Mouse (Mus musculus): Measurements from ENCODE around the gene Grip1. TPM values are rescaled to one million over a fixed set of nuclear protein-coding genes. Genes with fewer than 3 reads are reported as not detected.

The Grip1 gene
- polyA plus RNA-seq, 1 experiment from 2014 or later, result 18.5 TPM

DNA sequence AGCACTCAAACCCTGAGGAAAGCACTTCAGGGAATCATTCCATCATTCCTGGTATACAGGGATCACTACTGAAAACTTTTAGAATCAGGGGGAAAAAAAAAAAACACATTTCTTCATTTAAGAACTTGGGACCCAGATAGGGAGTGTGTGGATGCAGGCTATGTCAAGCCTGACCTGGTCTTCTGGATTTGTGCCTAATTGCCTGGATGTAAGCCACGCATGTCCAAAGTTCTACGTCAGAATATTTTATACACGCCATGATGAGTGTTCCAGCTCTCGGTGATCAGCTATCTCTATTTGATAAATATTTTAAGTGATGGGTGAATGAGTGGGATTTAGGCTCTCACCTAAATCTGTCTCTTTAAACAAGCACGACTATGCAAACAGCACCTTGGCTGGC, 552.0 kb downstream of the Grip1 start:
- no peak for ATAC-seq (ENCODE audit: low FRiP score)
- H3K9ac ChIP-seq, result no peak overlapping the region
- H3K4me3 ChIP-seq (replicated peaks; ENCODE audit: low read length), result no peak overlapping the region
- no peak overlapping the region for H3K27ac ChIP-seq
- no peak overlapping the region for H3K4me2 ChIP-seq (replicated peaks)
- peaks cover 8% of the 10 kb centered on the region for H3K36me3 ChIP-seq (replicated peaks; ENCODE audit: control insufficient read depth, insufficient read depth)
- WGBS, result 86% methylated on average over 5 of the region's 5 CpGs
- H3K27me3 ChIP-seq (ENCODE audit: control insufficient read depth, insufficient read depth, low read length), result no peaks in the 10 kb centered on the region
- 0 out of 2 replicates have a peak, but pooled peaks cover 3% of the 10 kb centered on the region for H3K4me1 ChIP-seq (replicated peaks; ENCODE audit: control insufficient read depth, insufficient read depth, low read length)
- H3K9me3 ChIP-seq (ENCODE audit: control insufficient read depth, low read length), result no peaks in the 10 kb centered on the region
- no peak for DNase-seq (ENCODE audit: low spot score)

DNA sequence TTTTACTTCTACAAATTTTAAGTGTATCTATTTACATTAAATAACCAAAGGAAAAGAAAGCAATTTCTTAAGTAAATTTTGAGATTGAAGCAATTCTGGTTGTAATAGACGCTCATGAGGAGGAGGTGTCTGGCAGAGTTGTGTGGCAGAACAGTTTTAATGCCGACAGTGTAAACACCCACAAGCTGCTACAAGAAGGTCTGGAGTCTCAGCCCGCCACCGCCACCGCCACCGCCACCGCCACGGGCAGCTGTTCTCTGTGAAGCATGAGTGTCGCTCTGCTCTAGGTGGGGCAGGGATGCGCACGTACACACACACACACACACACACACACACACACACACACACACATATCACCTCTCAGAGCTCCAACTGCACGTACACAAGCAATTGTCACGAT, 558.7 kb downstream of the Grip1 start:
- ATAC-seq (ENCODE audit: low FRiP score) (no peak), DNase-seq (ENCODE audit: low spot score) (no peak)
- Histone ChIP-seq H3K4me2 (replicated peaks) (no peak overlapping the region), H3K27ac (no peak overlapping the region), H3K9ac (no peak overlapping the region), H3K4me3 (replicated peaks; ENCODE audit: low read length) (no peak overlapping the region), H3K27me3 (ENCODE audit: control insufficient read depth, insufficient read depth, low read length) (no peaks in the 10 kb centered on the region), H3K36me3 (replicated peaks; ENCODE audit: control insufficient read depth, insufficient read depth) (peaks cover 5% of the 10 kb centered on the region; the same call in 1 of the 2 replicates), H3K4me1 (replicated peaks; ENCODE audit: control insufficient read depth, insufficient read depth, low read length) (no peaks in the 10 kb centered on the region), H3K9me3 (ENCODE audit: control insufficient read depth, low read length) (no peaks in the 10 kb centered on the region)
- 94% methylated on average over 13 of the region's 13 CpGs for WGBS

DNA sequence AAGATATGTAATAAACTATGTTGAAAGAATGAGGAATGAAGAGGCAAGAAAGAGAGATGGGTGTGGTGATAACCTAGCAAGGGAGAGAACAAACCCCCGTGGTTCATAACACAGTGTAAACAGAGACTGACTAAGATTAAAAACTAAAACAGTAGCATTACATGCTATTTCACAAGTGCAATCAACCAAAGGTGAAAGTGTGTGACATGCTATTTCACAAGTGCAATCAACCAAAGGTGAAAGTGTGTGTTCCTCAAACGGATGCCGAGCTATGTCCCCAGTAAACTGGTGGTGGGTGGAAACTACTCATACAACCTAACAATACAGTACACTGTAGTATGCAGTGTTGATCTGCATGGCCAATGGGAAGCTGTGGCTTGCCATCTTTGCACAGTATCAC, 561.5 kb downstream of the Grip1 start:
- Histone ChIP-seq H3K4me1 (replicated peaks; ENCODE audit: control insufficient read depth, insufficient read depth, low read length) (no peaks in the 10 kb centered on the region), H3K9ac (no peak overlapping the region), H3K27ac (no peak overlapping the region), H3K4me2 (replicated peaks) (no peak overlapping the region), H3K27me3 (ENCODE audit: control insufficient read depth, insufficient read depth, low read length) (no peaks in the 10 kb centered on the region), H3K36me3 (replicated peaks; ENCODE audit: control insufficient read depth, insufficient read depth) (peaks cover 5% of the 10 kb centered on the region; the same call in 1 of the 2 replicates), H3K9me3 (ENCODE audit: control insufficient read depth, low read length) (no peaks in the 10 kb centered on the region), H3K4me3 (replicated peaks; ENCODE audit: low read length) (no peak overlapping the region)
- no peak for ATAC-seq (ENCODE audit: low FRiP score)
- 91% methylated on average over 3 of the region's 3 CpGs for WGBS
- no peak for DNase-seq (ENCODE audit: low spot score)

DNA sequence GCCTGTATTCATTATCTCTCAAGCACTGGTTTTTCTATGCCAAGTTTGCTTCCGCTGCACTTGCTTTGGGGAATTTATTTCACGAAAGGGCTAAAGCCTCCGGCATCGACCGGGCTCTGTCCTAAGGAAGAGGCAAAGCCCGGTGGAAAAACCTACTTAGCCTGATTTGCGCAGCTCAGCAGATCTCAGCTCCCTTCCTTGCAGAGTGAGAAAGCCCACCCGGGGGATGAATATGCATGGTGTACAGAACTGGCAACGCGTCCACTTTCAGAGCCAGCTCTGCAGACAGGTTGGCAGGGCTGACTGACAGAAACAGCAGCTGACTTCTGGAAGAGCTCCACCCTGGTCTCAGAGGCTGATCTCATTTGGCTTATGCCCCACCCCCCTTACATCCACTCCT, 572.8 kb downstream of the Grip1 start:
- Histone ChIP-seq H3K4me3 (replicated peaks; ENCODE audit: low read length) (no peak overlapping the region), H3K4me2 (replicated peaks) (no peak overlapping the region; the same call in 1 of the 2 replicates), H3K4me1 (replicated peaks; ENCODE audit: control insufficient read depth, insufficient read depth, low read length) (0 out of 2 replicates have a peak, but pooled peaks cover 8% of the 10 kb centered on the region), H3K27ac (0 out of 2 replicates have a peak overlapping the region, but pooled peaks have one; percentile 3), H3K9ac (no peak overlapping the region), H3K27me3 (ENCODE audit: control insufficient read depth, insufficient read depth, low read length) (no peaks in the 10 kb centered on the region), H3K9me3 (ENCODE audit: control insufficient read depth, low read length) (no peaks in the 10 kb centered on the region), H3K36me3 (replicated peaks; ENCODE audit: control insufficient read depth, insufficient read depth) (no peaks in the 10 kb centered on the region)
- peak; percentile 64 for DNase-seq (ENCODE audit: low spot score)
- peak; percentile 84 for ATAC-seq (ENCODE audit: low FRiP score)
- WGBS, result 31% methylated on average over 10 of the region's 10 CpGs

DNA sequence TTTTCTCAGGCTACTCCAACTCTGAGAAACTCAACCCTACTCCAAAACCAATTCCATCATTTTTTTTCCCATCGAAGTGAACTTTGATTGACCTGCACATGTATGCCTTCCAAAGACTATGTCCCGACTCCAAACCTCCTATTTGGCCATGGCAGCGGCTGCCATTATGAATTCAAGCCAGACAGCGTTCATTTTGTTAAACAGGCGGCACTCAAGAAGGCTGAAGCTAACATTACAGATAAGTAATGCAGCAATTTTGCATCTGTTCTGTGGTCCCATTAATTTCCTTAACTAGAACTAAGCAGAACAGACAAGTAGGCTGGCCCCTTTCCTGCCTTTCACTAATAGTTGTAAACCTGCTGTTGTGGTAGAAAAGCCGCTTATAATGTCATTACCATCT, 577.3 kb downstream of the Grip1 start:
- ATAC-seq (ENCODE audit: low FRiP score), result no peak
- H3K9ac ChIP-seq, result no peak overlapping the region
- no peak overlapping the region for H3K4me3 ChIP-seq (replicated peaks; ENCODE audit: low read length)
- no peaks in the 10 kb centered on the region for H3K9me3 ChIP-seq (ENCODE audit: control insufficient read depth, low read length)
- DNase-seq (ENCODE audit: low spot score), result no peak
- 0 out of 2 replicates have a peak, but pooled peaks cover 12% of the 10 kb centered on the region for H3K4me1 ChIP-seq (replicated peaks; ENCODE audit: control insufficient read depth, insufficient read depth, low read length)
- H3K27ac ChIP-seq, result no peak overlapping the region
- WGBS, result 84% methylated on average over 6 of the region's 6 CpGs
- no peak overlapping the region for H3K4me2 ChIP-seq (replicated peaks)
- H3K36me3 ChIP-seq (replicated peaks; ENCODE audit: control insufficient read depth, insufficient read depth), result no peaks in the 10 kb centered on the region
- H3K27me3 ChIP-seq (ENCODE audit: control insufficient read depth, insufficient read depth, low read length), result no peaks in the 10 kb centered on the region

DNA sequence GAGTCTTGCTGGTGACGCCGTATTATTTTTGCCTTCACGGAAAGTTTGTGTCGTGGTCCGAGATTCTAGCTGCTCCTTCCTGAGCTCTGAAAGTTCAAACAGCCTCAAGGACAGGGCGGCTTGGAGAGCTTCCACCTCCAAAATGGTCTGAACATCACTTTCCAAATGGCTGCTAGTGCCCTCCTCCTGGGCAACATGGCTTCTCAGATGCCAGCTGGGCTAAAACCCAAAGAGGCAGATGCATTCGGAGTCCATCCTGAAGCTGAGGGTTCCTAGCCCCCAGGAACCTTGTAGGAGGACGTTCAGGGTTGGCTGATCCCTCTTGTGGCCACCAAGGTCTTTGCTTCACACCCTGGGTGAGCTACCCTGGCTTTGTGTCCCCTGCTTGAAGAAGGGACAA, 577.7 kb downstream of the Grip1 start:
- ATAC-seq (ENCODE audit: low FRiP score) (no peak), DNase-seq (ENCODE audit: low spot score) (no peak)
- Histone ChIP-seq H3K4me3 (replicated peaks; ENCODE audit: low read length) (no peak overlapping the region), H3K4me2 (replicated peaks) (no peak overlapping the region), H3K9me3 (ENCODE audit: control insufficient read depth, low read length) (no peaks in the 10 kb centered on the region), H3K4me1 (replicated peaks; ENCODE audit: control insufficient read depth, insufficient read depth, low read length) (0 out of 2 replicates have a peak, but pooled peaks cover 8% of the 10 kb centered on the region), H3K36me3 (replicated peaks; ENCODE audit: control insufficient read depth, insufficient read depth) (no peaks in the 10 kb centered on the region), H3K27me3 (ENCODE audit: control insufficient read depth, insufficient read depth, low read length) (no peaks in the 10 kb centered on the region), H3K9ac (no peak overlapping the region), H3K27ac (no peak overlapping the region)
- WGBS, result 89% methylated on average over 8 of the region's 8 CpGs

DNA sequence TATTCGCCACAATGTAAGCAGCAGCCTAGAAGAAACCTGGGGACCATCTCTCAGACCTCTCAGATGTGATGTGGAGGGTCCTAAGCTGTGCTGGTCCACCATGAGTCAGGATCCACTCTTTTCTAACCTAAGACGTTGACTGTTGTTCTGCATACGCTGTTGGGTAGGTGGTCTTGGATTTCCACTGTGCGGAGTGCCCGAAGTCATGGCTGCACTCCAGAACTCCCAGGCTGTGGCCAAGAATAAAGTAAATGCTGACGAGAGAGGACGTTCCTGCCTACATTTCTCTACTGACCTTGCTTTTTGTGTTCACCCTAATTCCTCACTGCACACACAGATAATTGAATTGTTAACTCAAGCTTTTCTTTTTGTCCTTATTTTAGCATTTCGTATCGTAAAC, 580.2 kb downstream of the Grip1 start:
- H3K36me3 ChIP-seq (replicated peaks; ENCODE audit: control insufficient read depth, insufficient read depth), result peaks cover 8% of the 10 kb centered on the region; the same call in 1 of the 2 replicates
- no peak overlapping the region for H3K4me3 ChIP-seq (replicated peaks; ENCODE audit: low read length)
- DNase-seq (ENCODE audit: low spot score), result no peak
- no peak overlapping the region for H3K4me2 ChIP-seq (replicated peaks)
- H3K9ac ChIP-seq, result no peak overlapping the region
- H3K27me3 ChIP-seq (ENCODE audit: control insufficient read depth, insufficient read depth, low read length), result no peaks in the 10 kb centered on the region
- ATAC-seq (ENCODE audit: low FRiP score), result no peak
- H3K27ac ChIP-seq, result no peak overlapping the region
- 0 out of 2 replicates have a peak, but pooled peaks cover 4% of the 10 kb centered on the region for H3K4me1 ChIP-seq (replicated peaks; ENCODE audit: control insufficient read depth, insufficient read depth, low read length)
- no peaks in the 10 kb centered on the region for H3K9me3 ChIP-seq (ENCODE audit: control insufficient read depth, low read length)
- 66% methylated on average over 9 of the region's 9 CpGs for WGBS

DNA sequence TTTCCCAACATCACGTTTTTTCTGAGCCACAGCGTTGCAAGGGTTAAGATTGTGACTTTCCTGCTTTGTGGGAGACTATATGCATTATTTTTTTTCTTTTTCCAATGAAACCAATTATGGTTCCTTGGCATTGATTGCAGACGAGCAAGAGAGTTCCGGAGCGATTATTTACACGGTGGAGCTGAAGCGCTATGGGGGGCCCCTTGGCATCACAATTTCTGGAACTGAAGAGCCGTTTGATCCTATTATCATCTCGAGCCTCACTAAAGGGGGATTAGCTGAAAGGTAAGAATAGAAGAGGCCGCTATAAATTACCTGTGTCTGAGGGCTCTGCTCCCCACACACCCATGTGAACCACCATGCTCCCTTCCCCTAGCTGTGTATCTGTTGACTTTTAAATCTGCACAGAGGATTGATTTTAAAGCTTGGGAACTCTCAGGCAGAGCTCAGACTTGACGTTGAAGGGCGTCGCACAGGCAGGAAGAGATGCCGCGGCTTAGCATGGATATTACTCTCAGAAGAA, 581.6 kb downstream of the Grip1 start:
- Histone ChIP-seq H3K9ac (no peak overlapping the region), H3K9me3 (ENCODE audit: control insufficient read depth, low read length) (no peaks in the 10 kb centered on the region), H3K4me3 (replicated peaks; ENCODE audit: low read length) (no peak overlapping the region), H3K27me3 (ENCODE audit: control insufficient read depth, insufficient read depth, low read length) (no peaks in the 10 kb centered on the region), H3K4me2 (replicated peaks) (peak overlapping the region; percentile 7; the same call in 1 of the 2 replicates), H3K4me1 (replicated peaks; ENCODE audit: control insufficient read depth, insufficient read depth, low read length) (0 out of 2 replicates have a peak, but pooled peaks cover 4% of the 10 kb centered on the region), H3K36me3 (replicated peaks; ENCODE audit: control insufficient read depth, insufficient read depth) (peaks cover 11% of the 10 kb centered on the region; the same call in 1 of the 2 replicates), H3K27ac (no peak overlapping the region)
- DNase-seq (ENCODE audit: low spot score), result no peak
- ATAC-seq (ENCODE audit: low FRiP score), result peak; percentile 11; the same call in 1 of the 2 replicates
- 39% methylated on average over 15 of the region's 15 CpGs for WGBS

DNA sequence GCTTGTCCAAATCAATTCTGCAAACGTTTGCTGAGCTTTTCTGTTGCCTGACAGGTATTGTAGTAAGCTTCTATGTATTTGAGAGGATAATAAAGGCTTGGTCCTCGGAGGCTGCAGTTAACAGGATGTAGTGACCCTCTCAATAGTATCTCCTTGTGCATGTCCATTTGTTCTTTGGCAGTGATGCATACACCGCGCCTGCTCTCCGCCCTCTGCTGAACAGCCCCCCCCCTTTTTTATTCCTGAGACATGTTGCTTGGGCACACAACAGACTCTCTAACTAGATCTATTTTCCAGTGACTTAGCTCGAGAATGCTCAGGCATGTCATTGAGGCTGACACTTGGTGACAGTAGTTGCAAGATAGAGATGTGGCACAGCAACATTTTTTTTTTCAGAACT, 582.2 kb downstream of the Grip1 start:
- H3K4me3 ChIP-seq (replicated peaks; ENCODE audit: low read length), result no peak overlapping the region
- 0 out of 2 replicates have a peak, but pooled peaks cover 4% of the 10 kb centered on the region for H3K4me1 ChIP-seq (replicated peaks; ENCODE audit: control insufficient read depth, insufficient read depth, low read length)
- H3K27ac ChIP-seq, result no peak overlapping the region
- ATAC-seq (ENCODE audit: low FRiP score) (no peak), DNase-seq (ENCODE audit: low spot score) (no peak)
- H3K9me3 ChIP-seq (ENCODE audit: control insufficient read depth, low read length), result no peaks in the 10 kb centered on the region
- H3K4me2 ChIP-seq (replicated peaks), result peak overlapping the region; percentile 7; the same call in 1 of the 2 replicates
- 30% methylated on average over 6 of the region's 6 CpGs for WGBS
- no peaks in the 10 kb centered on the region for H3K27me3 ChIP-seq (ENCODE audit: control insufficient read depth, insufficient read depth, low read length)
- H3K36me3 ChIP-seq (replicated peaks; ENCODE audit: control insufficient read depth, insufficient read depth), result peaks cover 11% of the 10 kb centered on the region; the same call in 1 of the 2 replicates
- H3K9ac ChIP-seq, result no peak overlapping the region

All from hindbrain, embryonic 14.5 days (tissue).